Mouse (Mus musculus) mesoderm, embryonic 11.5 days (tissue): ENCODE results near the gene Ppm1m.

Experiments used
- DNase-seq: peaks from one replicate; pipeline ENCODE4 v3.0.0-alpha.2; 2012; ENCODE audit warnings: low read depth, low spot score

The Ppm1m gene

DNA sequence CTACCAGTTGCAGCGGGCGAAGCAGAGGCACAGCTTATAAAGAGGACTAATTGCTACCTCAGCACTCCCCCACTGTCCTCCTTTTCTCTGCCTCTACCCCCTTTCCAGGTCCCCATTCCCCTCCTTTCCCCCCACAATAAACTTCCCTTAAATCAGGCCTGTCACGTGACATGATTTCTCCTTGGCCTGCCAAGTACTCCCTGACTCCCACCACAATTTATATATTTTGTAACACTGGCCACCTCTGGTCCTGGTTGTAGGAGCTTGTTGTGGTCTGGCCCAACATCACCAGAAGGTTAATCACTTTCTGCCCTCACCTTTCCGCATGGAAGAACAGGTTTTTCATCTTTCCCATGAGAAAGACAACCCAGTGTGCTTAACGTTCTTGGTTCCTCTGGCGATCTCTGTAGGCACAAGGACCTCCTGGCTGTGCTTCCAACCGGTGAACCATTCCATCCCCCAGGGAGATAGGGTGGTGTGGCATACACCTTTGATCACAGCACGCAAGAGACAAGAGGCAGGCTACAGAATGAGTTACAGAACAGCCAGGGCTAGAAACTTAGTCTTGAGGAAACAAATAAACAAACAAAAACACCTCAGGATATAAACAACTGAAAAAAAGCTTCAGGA, 21.5 kb upstream of the Ppm1m start:
- DNase-seq = no peak

DNA sequence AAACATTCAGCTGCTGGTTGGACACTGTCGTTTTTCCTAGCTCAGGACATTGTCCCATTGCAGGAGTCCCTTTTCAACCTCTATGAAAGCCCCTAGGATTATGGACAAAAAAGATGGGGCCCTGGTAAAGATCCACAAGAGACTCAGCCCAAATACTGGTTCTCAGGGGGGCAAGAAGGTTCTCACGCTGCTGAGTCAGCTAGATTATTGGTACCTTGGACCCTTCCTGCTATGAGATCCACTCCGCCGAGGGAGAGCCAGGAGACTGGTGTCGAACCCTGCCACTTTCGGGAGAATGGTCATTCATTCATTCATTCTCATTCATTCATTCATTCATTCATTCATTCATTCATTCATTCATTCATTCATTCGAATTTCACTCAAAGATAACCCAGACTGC, 17.4 kb upstream of the Ppm1m start:
- DNase-seq = no peak

DNA sequence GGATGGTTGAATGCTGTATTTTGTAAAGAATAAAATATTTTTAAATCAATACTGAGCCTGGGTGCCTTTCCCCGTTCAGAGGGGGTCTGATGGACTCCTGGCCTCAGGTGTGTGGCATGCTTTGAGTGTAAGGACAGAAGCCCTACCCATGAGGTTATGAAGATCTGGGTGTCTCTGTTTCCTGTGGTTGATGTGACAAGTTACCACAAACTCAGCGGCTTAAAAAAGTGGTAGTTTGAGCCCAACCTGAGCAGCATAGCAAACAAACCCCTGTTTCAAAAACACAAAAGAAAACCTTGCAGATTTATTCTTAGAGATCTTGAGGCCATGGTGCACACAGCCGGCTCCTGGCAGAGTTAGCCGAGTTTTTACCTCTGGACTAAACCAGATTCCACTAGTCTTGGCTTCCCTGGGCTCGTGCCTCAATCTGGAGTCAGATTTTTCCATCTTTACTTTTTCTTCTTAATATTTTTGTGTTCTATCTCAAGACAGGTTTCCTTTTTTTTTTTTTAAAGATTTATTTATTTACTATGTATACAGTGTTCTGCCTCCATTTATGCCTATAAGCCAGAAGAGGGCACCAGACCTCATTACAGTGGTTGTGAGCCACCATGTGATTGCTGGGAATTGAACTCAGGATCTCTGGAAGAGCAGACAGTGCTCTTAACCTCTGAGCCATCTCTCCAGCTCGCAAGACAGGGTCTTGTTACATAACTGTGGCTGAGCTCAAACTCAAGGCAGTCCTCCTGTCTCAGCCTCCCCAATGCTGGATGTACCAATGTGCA, 16.0 kb upstream of the Ppm1m start:
- DNase-seq = no peak

DNA sequence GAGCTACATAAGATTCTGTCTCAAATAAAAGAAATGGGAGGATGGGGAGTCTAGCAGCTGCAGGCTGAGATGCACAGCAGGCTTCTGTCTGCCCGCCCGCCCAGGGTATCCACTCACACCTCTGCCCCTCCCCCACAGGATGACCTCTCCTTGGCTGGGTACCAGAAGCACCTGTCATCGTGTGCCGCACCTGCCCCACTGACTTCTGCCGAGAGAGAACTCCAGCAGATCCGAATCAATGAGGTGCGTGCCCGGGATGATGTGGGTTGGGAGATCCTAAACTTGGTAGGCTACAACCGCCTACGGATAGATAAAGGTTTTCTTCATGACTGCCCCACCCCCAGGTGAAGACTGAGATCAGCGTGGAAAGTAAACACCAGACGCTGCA, 13.0 kb upstream of the Ppm1m start:
- DNase-seq = no peak

DNA sequence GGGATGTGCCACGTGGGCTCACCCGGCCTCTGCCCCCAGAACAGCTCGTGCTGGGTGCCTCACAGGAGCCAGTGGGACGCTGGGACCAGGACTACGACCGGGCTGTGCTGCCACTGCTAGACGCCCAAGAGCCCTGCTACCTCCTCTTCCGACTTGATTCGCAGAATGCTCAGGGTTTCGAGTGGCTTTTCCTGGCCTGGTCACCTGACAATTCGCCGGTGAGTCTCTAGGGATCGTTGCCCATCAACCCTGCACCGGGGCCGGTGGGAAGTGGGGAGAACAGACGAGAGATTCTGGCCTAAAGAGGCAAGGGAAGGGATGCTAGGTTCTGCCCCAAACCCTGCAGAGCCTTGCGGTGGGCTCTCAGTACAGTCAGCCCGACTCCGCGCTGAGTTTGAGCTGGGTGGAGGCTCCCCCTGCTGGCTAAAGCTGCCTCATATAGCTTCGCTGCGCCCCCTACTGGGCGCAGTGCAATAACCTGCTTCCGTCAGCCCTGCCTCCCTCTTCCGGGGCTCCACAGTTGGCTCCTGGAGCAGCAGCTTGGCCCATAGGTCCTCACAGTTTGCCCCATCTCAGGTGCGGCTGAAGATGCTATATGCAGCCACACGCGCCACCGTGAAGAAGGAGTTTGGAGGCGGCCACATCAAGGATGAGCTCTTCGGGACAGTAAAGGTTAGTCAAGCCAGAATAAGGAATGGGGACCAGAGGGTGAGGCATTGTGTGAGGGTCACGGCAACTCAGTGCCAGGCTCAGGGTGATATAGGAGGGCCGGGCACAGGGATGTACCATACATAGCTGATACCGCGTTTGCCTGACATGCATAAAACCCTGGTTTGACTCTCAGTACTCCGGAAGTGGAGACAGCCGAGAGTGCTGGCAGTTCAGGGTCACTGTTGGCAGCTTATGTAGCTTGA, 12.4 kb upstream of the Ppm1m start:
- peak; percentile 97 for DNase-seq

DNA sequence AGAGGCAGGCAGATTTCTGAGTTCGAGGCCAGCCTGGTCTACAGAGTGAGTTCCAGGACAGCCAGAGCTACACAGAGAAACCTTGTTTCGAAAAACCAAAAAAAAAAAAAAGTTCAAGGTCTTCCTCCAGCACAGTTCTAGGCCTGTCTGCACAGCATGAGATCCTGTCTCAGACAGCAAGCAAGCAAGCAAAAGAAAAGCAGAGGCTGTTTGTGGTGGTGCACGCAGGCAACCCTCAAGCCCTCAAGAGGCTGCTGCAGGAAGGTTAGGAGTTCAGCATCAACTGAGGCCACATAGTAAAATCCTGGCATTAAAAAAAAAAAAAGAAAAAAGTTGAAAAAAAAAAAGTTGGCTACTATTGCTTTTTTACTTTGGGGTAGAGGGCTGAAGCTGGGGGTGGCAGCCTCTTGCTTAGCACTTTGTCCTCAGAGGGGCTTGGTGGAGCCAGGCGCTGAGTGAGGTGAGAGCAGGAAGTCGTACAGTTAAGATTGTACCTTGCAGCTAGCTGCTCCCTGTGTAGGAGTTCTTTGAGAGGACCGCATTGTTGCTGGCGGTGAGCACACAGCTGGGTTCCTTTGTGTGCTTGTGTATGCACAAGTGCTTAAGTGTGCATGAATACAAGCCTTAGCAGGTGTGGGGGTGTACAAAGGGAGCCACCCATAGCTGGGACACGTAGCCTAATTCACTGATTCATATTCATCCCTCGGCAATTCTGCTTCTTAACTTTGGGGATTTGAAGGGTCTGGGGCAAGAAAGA, 11.5 kb upstream of the Ppm1m start:
- no peak for DNase-seq

DNA sequence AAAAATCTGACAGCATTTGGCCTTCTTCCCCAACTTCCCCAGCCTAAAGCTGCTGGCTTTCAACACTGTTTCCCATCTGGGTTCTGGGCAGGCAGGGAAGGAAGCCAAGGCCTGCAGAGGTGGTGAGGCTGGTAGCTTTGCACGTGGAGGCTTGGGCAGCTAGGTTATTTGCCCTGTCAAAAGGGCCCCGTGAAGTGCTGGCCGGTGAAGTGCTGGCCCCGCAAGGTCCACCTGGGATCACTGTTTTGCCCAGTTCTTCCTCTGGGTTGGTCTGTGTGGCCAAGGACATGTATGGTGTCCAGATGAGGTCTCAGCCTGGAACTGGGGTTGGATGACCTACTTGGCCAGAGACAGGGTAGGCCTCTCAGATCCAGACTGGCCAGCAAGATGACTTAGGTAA, 10.4 kb upstream of the Ppm1m start:
- no peak for DNase-seq

DNA sequence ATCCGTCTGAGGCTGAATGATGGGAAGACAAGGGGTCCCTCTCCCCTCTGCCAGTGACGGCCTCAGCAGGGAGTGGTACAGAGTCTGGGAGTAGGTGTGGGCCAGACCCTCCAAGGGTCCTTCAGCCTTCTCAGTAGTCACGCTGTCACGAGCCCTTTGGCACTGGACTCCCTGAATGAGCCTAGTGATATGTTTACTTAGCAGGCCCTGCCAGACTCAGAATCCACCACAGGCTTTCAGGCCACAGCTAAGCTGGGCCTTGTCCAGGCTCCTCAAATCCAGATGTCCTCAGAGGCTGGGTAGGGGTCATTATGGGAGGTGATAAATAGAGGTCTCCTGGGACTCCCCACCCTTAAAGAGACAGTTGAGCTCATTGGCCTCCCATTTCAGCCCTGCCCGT, 8.6 kb upstream of the Ppm1m start:
- DNase-seq = no peak

DNA sequence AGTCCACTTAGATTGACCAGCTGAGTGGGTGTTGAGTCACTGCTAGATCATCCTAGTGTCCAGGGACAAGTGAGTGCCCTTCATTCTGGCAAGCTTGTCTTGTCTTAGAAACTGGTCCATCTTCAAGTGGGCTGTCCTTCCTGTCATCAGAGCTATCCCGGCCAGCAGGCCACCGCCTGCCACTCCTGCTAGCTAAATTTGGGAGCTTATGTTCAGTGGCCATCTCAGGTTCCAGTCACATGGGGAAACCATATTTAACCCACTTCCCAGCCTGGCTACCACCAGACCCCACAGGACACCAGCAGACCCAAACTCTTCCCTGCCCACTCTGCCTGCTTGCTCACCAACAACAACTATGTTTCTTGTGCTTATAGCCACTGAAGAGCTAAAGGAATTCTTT, 7.0 kb upstream of the Ppm1m start:
- DNase-seq = no peak

DNA sequence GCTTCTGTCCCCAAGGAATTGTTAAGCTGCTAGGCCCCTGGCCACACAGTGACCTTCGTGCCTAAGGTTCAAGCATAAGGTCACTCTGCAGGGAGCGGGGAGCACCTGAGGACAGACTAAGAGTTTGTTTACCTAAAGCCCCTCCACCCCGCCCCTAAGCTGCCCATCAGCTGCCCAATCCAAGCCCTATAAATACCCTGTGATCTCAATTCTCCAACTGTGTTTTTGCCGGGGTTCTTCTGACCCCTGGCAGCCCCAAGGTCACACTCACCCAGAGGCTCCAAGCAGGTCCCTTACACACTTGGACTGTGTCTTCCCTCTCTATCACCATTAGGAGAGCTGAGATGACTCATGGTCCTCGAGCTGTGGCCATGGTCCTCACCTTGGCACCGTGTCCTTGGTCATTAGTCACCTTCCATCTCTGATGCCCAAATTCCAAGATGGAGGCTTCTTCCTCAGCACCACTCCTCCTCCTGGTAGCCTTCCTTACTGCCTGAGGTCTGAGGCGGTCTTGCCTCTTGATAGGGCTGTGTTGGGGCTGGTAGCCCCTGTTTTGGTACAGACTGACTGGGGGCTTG, 6.3 kb upstream of the Ppm1m start:
- no peak for DNase-seq

DNA sequence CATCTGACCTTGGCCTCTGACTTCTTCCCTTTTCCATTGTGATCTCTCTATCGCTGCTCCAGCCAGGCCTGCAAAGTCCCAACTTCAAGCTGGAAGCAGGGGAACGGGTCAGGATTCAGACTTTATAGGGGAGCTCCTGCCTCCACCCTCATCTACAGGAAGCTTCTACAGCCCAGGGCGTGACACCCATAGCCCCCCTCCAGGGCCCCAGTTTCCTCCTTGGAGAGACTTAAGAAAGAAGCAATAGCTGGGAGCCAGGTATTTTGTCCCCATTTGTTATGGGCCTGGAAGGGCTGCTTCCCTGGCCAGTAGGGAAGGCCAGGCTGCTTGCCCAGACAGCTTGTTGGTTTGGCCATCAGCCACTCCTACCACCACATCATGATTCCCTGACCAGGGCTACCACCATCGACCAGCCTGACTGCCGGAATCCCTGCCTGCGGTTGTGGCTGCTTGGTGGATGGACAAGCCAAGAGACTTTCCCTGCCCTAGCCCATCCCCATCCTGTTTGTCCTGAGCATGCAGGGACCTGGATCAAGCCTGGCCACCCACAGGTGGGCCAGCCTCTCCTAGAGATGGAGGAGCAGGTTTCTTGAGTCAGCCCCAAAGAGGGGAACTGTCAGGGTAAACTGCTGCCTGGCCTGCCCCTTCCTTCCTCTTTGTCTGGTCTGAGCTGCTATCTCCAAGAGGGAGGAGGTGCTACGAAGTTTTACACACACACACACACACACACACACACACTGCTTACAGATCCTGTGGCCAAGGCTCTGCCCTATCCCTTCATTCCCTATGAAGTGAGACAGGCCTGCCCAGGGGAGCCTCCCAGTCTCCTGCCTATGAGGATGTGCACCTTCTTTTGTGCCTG, 4.7 kb upstream of the Ppm1m start:
- no peak for DNase-seq

DNA sequence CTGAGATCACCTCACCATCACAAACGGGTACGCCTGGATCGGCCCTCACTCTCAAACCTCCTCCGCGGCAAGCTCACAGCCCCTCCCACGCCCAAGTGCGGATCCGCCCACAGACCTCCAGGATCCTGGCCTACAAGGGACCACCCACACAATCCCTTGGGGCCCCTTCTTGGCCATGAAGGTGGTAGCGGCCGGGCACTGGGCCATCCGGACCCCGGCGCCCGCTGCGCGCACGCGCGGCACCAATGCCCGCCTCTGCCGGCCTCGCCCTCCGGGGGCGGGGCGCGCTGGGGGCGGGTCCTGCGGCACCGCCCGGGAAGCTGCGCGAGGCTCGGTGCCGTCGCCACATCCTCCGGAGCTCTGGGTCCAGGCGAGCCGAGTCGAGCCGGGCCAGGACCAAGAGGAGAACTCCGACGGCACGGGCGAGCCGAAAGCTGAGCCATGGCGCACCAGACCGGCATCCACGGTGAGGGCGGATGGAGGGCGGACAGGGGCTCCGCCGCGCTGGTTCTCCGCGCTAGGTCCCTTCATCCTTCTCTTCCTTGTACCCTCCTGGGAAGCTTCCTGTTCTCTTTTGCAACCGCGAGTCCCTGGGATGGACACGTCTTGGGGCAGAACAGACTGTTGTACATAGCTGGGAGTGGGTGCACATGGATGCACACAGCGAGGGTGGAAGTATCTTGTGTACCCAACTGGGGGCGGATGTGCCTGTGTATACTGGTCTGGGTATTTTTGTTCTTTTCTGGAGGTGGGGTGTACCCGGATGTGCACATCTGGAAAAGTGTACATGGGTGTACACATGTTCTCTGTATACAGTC, 3.5 kb upstream of the Ppm1m start, which contains the start of gene Twf2:
Gene Twf2, plus strand, starts transcription at position 290 of the 818 bp plus-strand sequence.
- peak; percentile 95 for DNase-seq

DNA sequence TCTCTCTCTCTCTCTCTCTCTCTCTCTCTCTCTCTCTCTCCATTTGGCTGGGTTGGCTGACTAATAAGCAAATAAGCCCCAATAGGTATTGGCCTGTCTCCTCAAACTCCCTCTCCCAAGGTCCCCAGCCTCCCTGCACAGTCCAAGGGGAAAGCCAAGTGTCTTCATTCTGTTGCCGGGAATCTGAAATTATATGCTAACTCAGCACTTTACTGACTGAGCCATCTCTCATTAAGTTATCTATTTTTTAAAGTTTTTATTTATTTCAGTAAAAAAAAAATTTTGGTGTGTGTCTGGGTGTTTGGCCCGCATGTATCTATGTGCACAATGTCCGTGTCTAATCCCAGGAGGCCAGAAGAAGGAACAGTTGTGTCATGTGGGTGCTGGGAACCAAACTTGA, 2.3 kb upstream of the Ppm1m start:
- no peak for DNase-seq

DNA sequence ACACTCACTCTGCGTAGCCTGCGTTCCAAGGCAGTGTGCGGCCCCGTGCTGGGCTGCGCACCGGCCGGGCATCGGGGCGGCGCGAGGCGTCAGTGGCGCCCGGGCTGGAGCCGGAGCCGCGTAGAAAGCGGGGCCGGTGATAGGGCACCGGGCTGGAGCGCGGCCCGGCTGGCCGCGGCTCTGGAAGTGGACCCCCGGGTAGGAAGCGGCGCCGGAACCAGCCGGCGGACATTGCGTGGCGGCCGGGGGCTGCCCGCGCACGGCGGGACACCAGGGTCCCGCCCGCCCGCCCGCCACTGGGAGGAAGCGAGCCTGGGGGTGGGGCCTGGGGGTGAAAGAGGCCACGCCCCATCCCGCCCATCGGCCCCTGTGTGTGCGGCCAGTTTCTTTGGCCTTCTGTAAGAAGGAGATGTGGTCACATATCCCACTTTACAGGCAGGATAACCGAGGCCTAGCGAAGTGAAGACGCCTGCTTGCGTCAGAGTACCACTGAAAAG, 536 bp downstream of the Ppm1m start:
- peak; percentile 58 for DNase-seq

DNA sequence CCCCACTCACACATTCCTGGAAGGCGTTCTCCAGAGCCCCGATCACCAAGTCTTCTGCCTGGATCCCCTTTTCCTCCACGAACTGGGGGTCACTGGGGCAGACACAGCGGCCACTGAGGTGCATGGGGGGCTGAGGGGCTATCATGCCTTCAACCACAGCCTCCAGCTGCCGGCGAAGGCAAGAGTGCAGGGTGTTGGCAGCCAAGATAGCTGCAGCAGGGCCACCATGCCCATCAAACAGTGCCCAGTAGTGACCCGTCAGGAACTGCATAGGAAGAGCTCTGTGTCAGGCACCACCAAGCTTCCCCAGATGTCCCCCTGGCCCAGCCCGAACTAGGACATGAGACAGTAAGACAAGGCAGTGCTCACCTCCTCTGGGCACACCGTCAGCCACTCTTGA, 1.8 kb downstream of the Ppm1m start:
- no peak for DNase-seq

DNA sequence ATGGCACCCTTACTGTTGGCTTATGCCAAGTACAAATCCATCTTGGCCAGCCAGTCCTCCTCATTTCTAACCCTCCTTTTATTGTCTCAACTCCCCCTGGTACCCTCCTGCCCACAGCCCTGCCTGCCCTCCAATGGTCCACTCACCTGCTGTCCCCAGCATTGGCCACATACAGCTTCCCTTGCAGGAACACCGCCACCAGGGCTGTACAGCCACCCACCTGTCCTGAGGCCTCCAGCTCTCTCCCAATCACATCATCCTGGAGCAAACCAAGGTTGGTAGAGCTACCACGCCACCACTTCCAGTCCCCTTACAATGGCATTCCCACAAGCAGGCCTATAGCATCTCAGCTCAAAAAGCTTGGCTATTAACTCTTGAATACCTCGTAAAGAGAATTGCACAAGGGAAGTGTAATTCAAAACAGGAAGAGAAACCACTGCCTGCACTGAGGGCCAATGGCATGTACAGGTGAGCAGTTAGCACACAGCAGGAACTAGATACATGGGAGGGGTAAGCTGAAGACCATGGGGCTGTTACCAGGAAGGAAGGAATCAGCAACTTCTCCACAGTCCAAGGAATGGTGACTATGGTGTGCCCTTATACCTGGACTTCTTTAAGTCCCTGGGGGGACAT, 2.3 kb downstream of the Ppm1m start:
- DNase-seq = no peak

DNA sequence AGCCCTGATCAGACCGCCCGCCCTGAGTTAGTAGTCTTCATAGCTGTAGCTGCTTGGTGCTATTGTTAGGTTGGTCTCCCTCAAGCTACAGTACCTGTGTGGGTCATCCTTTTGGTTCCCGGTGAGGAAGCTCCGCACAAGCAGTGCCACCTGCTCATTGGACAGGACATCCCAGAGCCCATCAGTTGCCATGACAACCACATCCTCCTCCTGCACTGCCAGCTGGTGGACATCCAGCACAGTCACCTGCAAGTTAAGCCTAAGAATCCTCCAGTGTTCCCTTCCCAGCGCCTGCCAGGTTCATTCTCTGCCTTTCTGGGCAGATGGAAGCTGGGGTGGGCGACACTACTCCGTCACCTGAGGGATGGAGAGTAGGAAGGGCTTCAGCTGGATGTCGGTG, 3.9 kb downstream of the Ppm1m start:
- DNase-seq = no peak

DNA sequence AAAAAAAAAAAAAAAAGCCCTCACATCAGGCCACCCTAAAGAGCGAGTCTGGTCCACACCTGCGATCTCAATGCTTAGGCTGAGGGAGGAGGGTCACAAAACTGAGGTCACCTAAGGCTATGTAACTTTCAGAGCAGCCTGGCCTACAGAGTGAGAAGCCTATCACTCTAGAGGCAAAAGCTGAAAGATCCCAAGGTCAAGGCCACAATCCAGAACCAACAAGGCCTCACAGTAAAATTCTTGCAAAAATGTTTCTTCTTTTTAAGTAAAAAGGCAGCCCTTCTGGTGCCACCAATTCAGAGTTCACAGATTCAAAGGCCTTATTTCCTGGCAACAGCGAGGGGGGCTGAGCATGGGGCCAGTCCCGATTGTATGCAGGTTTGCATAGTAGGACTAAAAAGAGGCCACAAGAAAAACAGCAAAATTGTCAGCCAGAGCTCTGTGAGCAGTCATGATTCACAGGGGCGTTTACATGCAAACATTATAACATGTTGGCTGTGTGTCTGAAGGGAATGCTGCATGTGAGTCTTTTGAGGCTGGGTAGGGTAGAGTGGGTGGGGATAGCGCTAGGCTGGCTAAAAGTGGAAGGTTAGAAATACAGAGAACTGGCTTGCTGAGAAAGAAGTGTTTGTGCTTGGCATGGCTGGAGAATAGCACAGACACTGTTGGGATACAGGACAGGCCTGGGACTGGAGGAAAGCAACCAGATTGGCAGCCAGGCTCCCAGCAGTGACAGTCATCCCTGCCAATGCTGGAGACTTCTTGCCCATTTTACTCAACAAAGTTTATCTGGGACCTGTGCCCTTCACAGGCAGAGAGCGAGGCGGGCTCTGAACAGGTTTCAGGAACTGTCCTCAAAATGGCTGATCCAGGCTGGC, 5.4 kb downstream of the Ppm1m start:
- no peak for DNase-seq
